Mouse (Mus musculus) liver, embryonic 11.5 days (tissue): Measurements from ENCODE around the gene Fam117a. TPM values are rescaled to one million over a fixed set of nuclear protein-coding genes. Genes with fewer than 3 reads are reported as not detected.

Source experiments
- ATAC-seq: fragments of 200-750 bp; cut with Nextera tagmentation; replicated peaks from 2 replicates; pipeline ENCODE4 v1.8.0; 2017; ENCODE audit warnings: moderate number of reproducible peaks, mild to moderate bottlenecking, moderate TSS enrichment, moderate library complexity; ENCODE audit not compliant: low FRiP score
- DNase-seq: peaks from one replicate; pipeline ENCODE4 v3.0.0-alpha.2; 2017; ENCODE audit warnings: low spot score
- H3K27ac ChIP-seq: fragments of 300-500 bp; sonication (generic); 2 replicates; pipeline ENCODE4 v1.5.1; 2014; ENCODE audit warnings: mild to moderate bottlenecking, low read depth, low read length, control low read depth
- H3K27me3 ChIP-seq: fragments of 300-500 bp; sonication (generic); replicated peaks from 2 replicates; pipeline ENCODE4 v1.6.1; 2014; ENCODE audit warnings: low read length, mixed read lengths; ENCODE audit not compliant: control insufficient read depth, insufficient read depth
- H3K36me3 ChIP-seq: fragments of 300-500 bp; sonication (generic); 2 replicates; pipeline ENCODE4 v1.6.1; 2014; ENCODE audit warnings: mild to moderate bottlenecking, low read length, moderate library complexity, mixed read lengths; ENCODE audit not compliant: control insufficient read depth, insufficient read depth
- H3K4me1 ChIP-seq: fragments of 300-500 bp; sonication (generic); replicated peaks from 2 replicates; pipeline ENCODE4 v1.6.1; 2014; ENCODE audit warnings: low read length, mixed read lengths; ENCODE audit not compliant: control insufficient read depth, insufficient read depth
- H3K4me2 ChIP-seq: fragments of 300-500 bp; sonication (generic); 2 replicates; pipeline ENCODE4 v1.6.1; 2014; ENCODE audit warnings: mild to moderate bottlenecking, control low read depth, moderate library complexity
- H3K4me3 ChIP-seq: fragments of 300-500 bp; sonication (generic); 2 replicates; pipeline ENCODE4 v1.5.1; 2014; ENCODE audit warnings: low read depth, low read length, control low read depth
- H3K9ac ChIP-seq: fragments of 300-500 bp; sonication (generic); 2 replicates; pipeline ENCODE4 v1.6.1; 2014; ENCODE audit warnings: low read depth, low read length, control low read depth
- H3K9me3 ChIP-seq: fragments of 300-500 bp; sonication (generic); 2 replicates; pipeline ENCODE4 v1.6.1; 2016; ENCODE audit warnings: low read length, inconsistent platforms, mixed read lengths; ENCODE audit not compliant: control insufficient read depth
- WGBS: fragments of 180-500 bp; shearing (Covaris S2); extraction: QIAGEN DNeasy Blood & Tissue Kit; methylation state at CpG from one replicate; pipeline ENCODE4 v1.1.7; 2014; 5-methylcytosine and 5-hydroxymethylcytosine counted together
- polyA plus RNA-seq: library from polyadenylated mRNA; unstranded; fragments of >200 nt; fragmentation: Nextera tagmentation; extraction: Ambion mirVana; gene quantifications from 2 replicates; pipeline ENCODE4 v1.2.1, GENCODE M21; 2014

The Fam117a gene
- polyA plus RNA-seq, 1 experiment from 2014 or later: 44.9 TPM

DNA sequence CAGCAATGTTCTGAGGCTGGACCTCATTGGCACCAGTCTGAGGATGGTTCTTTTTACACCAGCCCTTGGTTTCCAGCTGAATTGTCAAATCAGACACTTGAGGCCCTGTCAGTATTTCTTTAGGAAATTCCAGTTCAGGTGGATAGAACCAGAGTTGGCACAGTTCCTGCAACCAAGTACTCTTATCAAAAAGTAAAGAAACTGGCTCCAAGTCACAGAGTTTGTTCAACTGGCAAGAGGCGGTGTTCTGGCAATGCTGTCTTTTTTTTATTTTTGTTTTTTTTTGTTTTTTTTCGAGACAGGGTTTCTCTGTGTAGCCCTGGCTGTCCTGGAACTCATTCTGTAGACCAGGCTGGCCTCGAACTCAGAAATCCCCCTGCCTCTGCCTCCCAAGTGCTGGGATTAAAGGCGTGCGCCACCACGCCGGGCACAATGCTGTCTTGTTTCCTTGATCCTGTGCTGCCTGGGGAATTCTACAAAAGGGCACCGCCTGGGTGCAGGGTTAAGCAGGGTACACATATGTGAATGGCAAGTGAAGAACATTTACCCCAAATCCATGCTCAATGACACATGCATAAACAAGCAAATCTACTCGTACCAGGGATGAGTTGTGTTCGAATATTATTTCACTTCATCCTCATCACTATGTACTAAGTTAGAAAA lies 72.8 kb downstream of the Fam117a start:
- no peak overlapping the region for H3K4me2 ChIP-seq
- DNase-seq: no peak
- WGBS: 83% methylated on average over 10 of the region's 10 CpGs
- no peak overlapping the region for H3K9ac ChIP-seq
- H3K4me1 ChIP-seq: no peaks in the 10 kb centered on the region; the same call in 1 of the 2 replicates
- no peak overlapping the region for H3K27ac ChIP-seq
- H3K9me3 ChIP-seq: no peaks in the 10 kb centered on the region
- H3K27me3 ChIP-seq: peaks cover 3% of the 10 kb centered on the region; the same call in 1 of the 2 replicates
- ATAC-seq: no peak
- no peaks in the 10 kb centered on the region for H3K36me3 ChIP-seq
- H3K4me3 ChIP-seq: no peak overlapping the region

DNA sequence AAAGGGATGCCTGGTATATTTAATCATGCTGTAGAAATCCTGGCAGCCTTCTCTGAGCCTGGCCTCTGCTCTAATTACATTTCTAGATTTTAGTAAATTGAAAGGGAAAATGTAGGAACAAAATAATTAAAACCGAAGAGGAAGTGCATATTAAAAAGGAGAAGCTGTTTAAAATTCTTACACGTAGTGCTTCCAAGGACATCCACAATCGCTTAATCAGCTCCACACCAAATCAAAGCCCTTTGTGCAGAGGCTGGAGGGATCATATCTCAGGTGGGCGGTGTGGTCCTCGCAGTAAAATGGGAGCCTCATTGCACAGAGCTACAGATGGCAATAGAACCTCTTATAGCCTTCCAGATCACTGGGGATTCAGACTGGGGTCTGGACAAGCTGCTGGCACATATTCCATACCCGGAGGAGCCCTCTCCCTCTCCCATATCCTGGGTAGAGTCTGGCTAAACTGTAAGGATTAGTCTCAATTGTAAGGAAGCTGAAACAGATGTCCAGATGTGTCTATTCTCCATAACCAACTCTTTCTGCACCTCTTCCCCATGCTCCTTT lies 74.7 kb downstream of the Fam117a start:
- Histone ChIP-seq H3K36me3 (no peaks in the 10 kb centered on the region), H3K27ac (no peak overlapping the region), H3K4me2 (no peak overlapping the region), H3K4me1 (peaks cover 11% of the 10 kb centered on the region), H3K27me3 (peaks cover 3% of the 10 kb centered on the region; the same call in 1 of the 2 replicates), H3K4me3 (no peak overlapping the region), H3K9me3 (no peaks in the 10 kb centered on the region), H3K9ac (no peak overlapping the region)
- ATAC-seq (no peak), DNase-seq (no peak)
- WGBS: 69% methylated on average over 6 of the region's 6 CpGs

DNA sequence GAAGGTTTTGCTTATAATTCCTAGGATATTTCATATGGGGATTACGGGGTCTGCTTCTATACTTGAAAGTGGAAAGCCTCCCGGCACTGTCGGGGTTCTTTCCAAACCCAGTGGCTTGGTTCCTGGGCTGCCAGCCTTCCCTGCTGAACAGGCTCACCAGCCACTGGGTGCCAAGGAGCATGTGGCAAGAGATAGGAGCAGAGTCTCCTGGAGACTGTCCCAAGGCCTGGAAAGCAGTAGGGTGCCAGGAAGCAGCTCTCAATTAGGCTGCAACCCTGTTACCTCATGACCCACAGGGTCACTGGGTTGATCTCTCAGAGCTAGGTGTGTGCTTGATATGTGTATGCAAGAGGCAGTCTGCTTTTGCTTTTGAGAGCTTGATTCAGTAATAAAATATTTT lies 75.8 kb downstream of the Fam117a start:
- Histone ChIP-seq H3K9me3 (no peaks in the 10 kb centered on the region), H3K4me1 (peaks cover 16% of the 10 kb centered on the region), H3K36me3 (no peaks in the 10 kb centered on the region), H3K4me2 (no peak overlapping the region), H3K9ac (no peak overlapping the region), H3K27me3 (peaks cover 3% of the 10 kb centered on the region; the same call in 1 of the 2 replicates), H3K27ac (no peak overlapping the region), H3K4me3 (no peak overlapping the region)
- ATAC-seq (no peak), DNase-seq (no peak)
- WGBS: 96% methylated on average over 3 of the region's 3 CpGs

DNA sequence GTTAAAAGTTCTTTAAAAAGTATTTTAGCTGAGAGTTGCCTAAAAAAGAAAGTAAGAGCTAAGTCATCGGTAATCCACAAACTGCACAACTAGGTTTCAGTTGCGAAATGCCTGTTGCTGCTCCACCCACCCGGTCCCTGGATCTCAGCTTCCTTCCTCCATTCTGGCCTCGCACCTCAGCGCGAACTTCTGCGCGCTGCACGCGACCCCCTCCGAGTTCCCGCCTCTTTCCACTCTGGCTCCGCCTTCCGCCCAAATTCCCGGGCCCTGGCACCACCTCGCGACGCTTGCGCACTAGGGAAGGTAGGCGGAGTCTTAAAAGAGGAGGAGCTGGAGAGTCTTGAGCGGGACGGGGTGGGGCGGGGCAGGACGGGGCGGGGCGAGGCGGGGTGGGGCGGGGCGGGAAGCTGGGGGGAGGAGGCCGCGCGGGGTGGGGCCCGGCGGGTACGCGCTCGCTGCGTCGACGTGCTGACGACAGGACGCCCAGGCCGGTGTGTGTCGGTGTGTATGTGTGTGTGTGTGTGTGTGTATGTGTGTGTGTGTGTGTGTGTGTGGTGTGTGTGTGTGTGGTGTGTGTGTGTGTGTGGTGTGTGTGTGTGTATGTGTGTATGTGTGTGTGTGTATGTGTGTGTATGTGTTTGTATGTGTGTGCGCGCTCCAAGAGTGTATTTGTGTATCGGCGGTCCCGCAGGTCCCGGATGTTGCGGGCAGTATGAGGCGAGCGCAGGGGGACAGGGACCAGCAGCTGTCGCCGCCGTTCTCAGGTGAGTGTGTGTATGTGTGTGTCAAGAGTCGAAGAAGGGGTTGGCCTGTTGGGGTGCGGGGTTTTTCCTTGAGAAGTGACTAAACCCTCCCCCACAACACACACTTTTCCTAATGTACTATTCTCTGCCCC lies 77.1 kb downstream of the Fam117a start, which contains the start of gene Spop:
TSS of gene Spop (plus strand) at position 440 of the 895 bp plus-strand sequence.
- peak within 1 kb of the TSS; percentile 90 for H3K27ac ChIP-seq
- 2% methylated on average over 54 of the region's 58 CpGs for WGBS
- H3K9ac ChIP-seq: peak within 1 kb of the TSS; percentile 83
- H3K9me3 ChIP-seq: no peaks in the 10 kb centered on the region
- peak within 1 kb of the TSS; percentile 79 for H3K4me3 ChIP-seq
- H3K27me3 ChIP-seq: peaks cover 3% of the 10 kb centered on the region; the same call in 1 of the 2 replicates
- H3K4me1 ChIP-seq: peaks cover 16% of the 10 kb centered on the region
- DNase-seq: peak; percentile 87
- H3K36me3 ChIP-seq: no peaks in the 10 kb centered on the region
- ATAC-seq: peak; percentile 88
- peak within 1 kb of the TSS; percentile 83 for H3K4me2 ChIP-seq

DNA sequence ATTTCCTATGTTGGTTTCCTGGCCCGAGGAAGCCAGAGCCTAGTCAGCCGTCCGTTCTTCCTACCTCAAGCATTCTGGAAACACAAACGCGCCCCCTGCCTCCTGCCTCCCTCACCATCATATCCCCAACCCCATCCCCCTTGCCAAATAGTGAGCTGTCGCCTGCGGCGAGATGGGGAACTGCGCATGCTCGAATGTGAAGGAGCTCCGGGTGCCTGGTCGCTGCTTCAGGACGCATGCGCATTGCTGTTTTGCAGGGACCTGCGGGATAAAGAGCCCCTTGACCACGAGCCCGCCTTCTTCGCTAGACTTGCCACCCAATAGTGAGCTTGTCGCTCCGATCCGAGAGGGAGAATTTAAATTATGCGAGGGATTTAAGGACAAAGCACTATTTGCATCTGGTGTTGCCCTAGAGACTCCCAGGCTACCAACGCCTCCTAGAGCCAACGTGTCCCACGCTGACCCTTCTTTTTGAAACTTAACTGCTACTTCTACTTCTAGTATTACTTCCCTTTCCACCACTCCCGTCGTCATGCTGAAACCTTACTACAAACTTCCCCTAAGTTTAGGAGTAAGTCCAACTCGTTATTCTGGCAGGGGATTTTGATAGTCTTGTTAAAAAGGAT lies 77.8 kb downstream of the Fam117a start:
- ATAC-seq (peak; percentile 86), DNase-seq (peak; percentile 94)
- H3K4me2 ChIP-seq: peak overlapping the region; percentile 83
- peaks cover 3% of the 10 kb centered on the region; the same call in 1 of the 2 replicates for H3K27me3 ChIP-seq
- under 1% methylated on average over 28 of the region's 28 CpGs for WGBS
- no peaks in the 10 kb centered on the region for H3K9me3 ChIP-seq
- peak overlapping the region; percentile 79 for H3K4me3 ChIP-seq
- H3K27ac ChIP-seq: peak overlapping the region; percentile 90
- H3K36me3 ChIP-seq: no peaks in the 10 kb centered on the region
- peak overlapping the region; percentile 83 for H3K9ac ChIP-seq
- peaks cover 16% of the 10 kb centered on the region for H3K4me1 ChIP-seq

DNA sequence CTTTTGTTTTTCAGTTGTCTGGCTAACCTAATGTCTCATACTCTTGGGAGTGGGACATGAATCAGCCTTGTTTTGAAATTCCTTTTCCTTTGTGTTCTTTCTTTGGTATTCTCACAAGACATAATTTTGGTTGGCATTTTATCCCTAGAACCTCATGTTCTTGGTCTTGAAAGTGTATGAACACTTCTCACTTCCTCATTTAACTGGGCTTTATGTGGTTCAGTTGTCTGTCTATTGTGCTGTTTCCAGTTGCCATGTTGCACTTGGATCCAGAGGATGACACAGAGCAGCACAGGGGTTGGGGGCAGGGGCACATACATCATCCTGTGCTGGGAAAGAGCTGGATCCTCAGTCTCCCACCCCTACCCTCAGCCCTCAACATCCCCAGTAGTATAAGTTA lies 79.1 kb downstream of the Fam117a start:
- no peaks in the 10 kb centered on the region for H3K36me3 ChIP-seq
- H3K27me3 ChIP-seq: peaks cover 3% of the 10 kb centered on the region; the same call in 1 of the 2 replicates
- peaks cover 16% of the 10 kb centered on the region for H3K4me1 ChIP-seq
- no peak overlapping the region for H3K27ac ChIP-seq
- peak overlapping the region; percentile 83 for H3K4me2 ChIP-seq
- no peaks in the 10 kb centered on the region for H3K9me3 ChIP-seq
- H3K4me3 ChIP-seq: peak overlapping the region; percentile 79; the same call in 1 of the 2 replicates
- ATAC-seq (no peak), DNase-seq (no peak)
- 0 out of 2 replicates have a peak overlapping the region, but pooled peaks have one; percentile 10 for H3K9ac ChIP-seq

DNA sequence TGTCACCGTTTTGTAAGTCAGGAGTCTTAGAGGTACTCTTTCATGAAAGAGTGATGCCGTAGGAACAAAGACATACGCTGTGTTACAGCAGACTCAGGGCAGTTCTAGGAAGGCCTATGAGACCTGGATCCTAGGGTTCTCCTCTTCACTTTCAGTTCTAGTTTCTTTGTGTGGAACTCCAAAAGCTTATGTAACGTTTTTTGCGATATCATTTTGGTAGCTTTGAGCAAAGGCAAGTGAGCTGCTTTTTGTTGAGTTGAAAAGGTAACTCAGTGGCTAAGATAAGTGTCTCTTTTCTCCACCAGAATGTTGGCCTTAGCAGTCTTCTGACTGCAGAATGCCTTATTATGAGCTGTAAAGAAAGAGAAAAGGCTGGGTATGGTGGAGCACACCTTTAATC lies 80.5 kb downstream of the Fam117a start:
- Histone ChIP-seq H3K4me3 (no peak overlapping the region), H3K27ac (no peak overlapping the region), H3K9me3 (no peaks in the 10 kb centered on the region), H3K27me3 (peaks cover 3% of the 10 kb centered on the region; the same call in 1 of the 2 replicates), H3K36me3 (no peaks in the 10 kb centered on the region; the same call in 1 of the 2 replicates), H3K4me1 (peaks cover 16% of the 10 kb centered on the region), H3K9ac (no peak overlapping the region; the same call in 1 of the 2 replicates), H3K4me2 (no peak overlapping the region)
- 89% methylated on average over 5 of the region's 5 CpGs for WGBS
- DNase-seq: no peak
- no peak for ATAC-seq

GRCm38 (mm10) chr11:95420880-95421435 lies 84.1 kb downstream of the Fam117a start:
- no peak overlapping the region for H3K4me3 ChIP-seq
- H3K9me3 ChIP-seq: no peaks in the 10 kb centered on the region
- no peaks in the 10 kb centered on the region; the same call in 1 of the 2 replicates for H3K36me3 ChIP-seq
- peaks cover 11% of the 10 kb centered on the region for H3K4me1 ChIP-seq
- H3K9ac ChIP-seq: no peak overlapping the region
- 80% methylated on average over 2 of the region's 2 CpGs for WGBS
- no peaks in the 10 kb centered on the region for H3K27me3 ChIP-seq
- ATAC-seq: no peak
- no peak for DNase-seq
- H3K4me2 ChIP-seq: no peak overlapping the region
- H3K27ac ChIP-seq: no peak overlapping the region
